Mouse (Mus musculus): ENCODE measurements at regions not wholly inside any gene's neighbourhood (a gene's known extent, or its start where the extent isn't known, plus 50 kb on each side); places are given as distances from the start of the nearest gene placed in this dataset.

DNA sequence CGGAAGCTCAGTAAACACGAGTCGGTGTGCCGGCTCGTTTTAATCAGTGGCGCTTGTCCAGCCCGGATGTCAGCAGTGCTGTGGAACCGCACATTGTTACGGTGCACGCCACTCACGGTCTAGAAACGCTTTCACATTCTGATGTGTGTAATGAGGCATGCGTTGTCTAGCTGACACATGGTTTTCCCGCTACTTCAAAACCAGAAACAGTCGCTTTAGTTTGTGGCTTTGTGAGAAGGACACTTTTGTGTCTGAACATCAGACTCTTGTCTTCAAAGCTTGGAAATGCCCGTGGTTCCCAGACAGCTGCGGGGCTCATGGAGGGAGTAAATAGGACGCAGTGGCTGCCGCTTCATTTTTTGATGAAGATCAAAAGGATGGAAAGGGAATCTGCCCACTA lies 77.0 kb upstream of the Lgr5 start:
- no peak for ATAC-seq (ENCODE audit: low read depth)
- Histone ChIP-seq H3K27me3 (ENCODE audit: control insufficient read depth, insufficient read depth, low read depth, low read length) (no peaks in the 10 kb centered on the region), H3K4me1 (replicated peaks; ENCODE audit: control insufficient read depth, insufficient read depth, low read length) (no peaks in the 10 kb centered on the region), H3K4me3 (ENCODE audit: low read length) (no peak overlapping the region), H3K9ac (ENCODE audit: low read length) (no peak overlapping the region), H3K36me3 (ENCODE audit: control insufficient read depth, insufficient read depth, low read length) (no peaks in the 10 kb centered on the region), H3K9me3 (ENCODE audit: control insufficient read depth, low read length) (no peaks in the 10 kb centered on the region), H3K4me2 (ENCODE audit: low read depth, low read length) (peak overlapping the region; percentile 22), H3K27ac (ENCODE audit: low read length) (no peak overlapping the region)
- WGBS, result 56% methylated on average over 19 of the region's 19 CpGs

DNA sequence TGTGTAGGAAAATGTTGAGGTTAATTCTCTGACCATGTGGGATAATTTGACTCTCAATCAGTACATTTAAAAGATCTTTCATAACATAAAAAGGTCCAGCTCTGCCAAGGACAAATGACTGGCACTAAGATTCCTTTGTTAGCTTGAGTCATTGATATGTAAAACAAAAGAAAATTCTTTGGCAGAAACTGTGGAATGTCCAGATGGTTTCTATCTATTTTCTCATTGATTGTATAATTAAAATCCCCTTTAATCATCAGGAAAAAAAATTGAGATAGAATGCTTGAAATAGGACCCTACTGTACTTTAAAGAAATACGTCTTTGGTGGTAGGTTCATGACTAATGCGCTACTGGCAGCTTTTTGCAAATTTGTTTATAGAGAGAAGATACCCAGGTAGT lies 89.1 kb upstream of the Lgr5 start:
- WGBS, result 84% methylated on average over 2 of the region's 2 CpGs
- ATAC-seq (ENCODE audit: low read depth), result no peak
- Histone ChIP-seq H3K36me3 (ENCODE audit: control insufficient read depth, insufficient read depth, low read length) (no peaks in the 10 kb centered on the region), H3K4me3 (ENCODE audit: low read length) (no peak overlapping the region), H3K27me3 (ENCODE audit: control insufficient read depth, insufficient read depth, low read depth, low read length) (no peaks in the 10 kb centered on the region), H3K9me3 (ENCODE audit: control insufficient read depth, low read length) (no peaks in the 10 kb centered on the region), H3K9ac (ENCODE audit: low read length) (no peak overlapping the region), H3K27ac (ENCODE audit: low read length) (no peak overlapping the region), H3K4me2 (ENCODE audit: low read depth, low read length) (no peak overlapping the region), H3K4me1 (replicated peaks; ENCODE audit: control insufficient read depth, insufficient read depth, low read length) (no peaks in the 10 kb centered on the region)

DNA sequence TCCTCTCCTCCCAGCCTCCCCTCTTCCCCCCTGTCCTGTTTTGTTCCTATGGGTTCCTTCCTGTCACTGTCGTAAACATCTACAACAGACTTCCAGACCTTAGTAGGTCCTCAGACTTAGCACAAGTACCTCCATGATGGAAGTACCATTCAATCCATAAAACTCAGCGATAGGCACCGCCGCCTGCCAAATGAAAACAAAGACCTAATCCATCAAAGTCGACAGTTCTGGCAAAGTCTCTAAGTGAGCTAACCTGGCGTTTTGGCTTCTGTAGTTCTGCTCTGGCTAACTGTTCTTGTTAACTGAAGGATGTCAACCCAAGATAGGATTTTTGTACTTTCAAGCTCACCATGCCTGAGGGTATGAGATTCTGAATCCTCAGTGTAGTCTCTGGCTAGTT lies 93.5 kb upstream of the Lgr5 start:
- WGBS, result 32% methylated on average over 6 of the region's 6 CpGs
- Histone ChIP-seq H3K9ac (ENCODE audit: low read length) (no peak overlapping the region), H3K27me3 (ENCODE audit: control insufficient read depth, insufficient read depth, low read depth, low read length) (no peaks in the 10 kb centered on the region), H3K36me3 (ENCODE audit: control insufficient read depth, insufficient read depth, low read length) (no peaks in the 10 kb centered on the region), H3K4me3 (ENCODE audit: low read length) (no peak overlapping the region), H3K4me1 (replicated peaks; ENCODE audit: control insufficient read depth, insufficient read depth, low read length) (no peaks in the 10 kb centered on the region), H3K4me2 (ENCODE audit: low read depth, low read length) (no peak overlapping the region), H3K9me3 (ENCODE audit: control insufficient read depth, low read length) (no peaks in the 10 kb centered on the region), H3K27ac (ENCODE audit: low read length) (no peak overlapping the region)
- no peak for ATAC-seq (ENCODE audit: low read depth)

DNA sequence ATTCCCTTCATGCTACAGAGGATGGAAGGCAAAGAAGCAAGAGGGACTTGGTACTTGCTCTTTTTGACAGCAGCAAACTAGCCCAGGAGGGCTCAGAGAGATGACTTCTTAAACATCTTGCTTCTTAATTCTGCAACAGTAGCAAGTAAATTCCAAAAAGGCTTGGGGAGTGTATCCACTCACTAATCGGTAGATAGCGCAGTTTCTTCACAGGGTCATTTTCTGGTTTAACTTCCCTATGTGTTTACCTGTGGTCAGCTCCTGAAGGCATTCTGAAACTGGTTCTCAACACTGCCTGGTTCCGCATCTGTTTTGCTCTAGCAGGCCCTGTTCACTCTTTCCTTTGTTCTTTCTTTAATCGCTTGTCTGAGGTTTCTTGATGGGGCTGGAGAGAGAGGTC lies 104.4 kb upstream of the Lgr5 start:
- H3K27me3 ChIP-seq (ENCODE audit: control insufficient read depth, insufficient read depth, low read depth, low read length), result no peaks in the 10 kb centered on the region
- H3K4me3 ChIP-seq (ENCODE audit: low read length), result no peak overlapping the region
- no peak overlapping the region for H3K9ac ChIP-seq (ENCODE audit: low read length)
- no peak overlapping the region for H3K27ac ChIP-seq (ENCODE audit: low read length)
- H3K4me2 ChIP-seq (ENCODE audit: low read depth, low read length), result no peak overlapping the region
- ATAC-seq (ENCODE audit: low read depth), result no peak
- no peaks in the 10 kb centered on the region for H3K36me3 ChIP-seq (ENCODE audit: control insufficient read depth, insufficient read depth, low read length)
- WGBS, result 90% methylated on average over 4 of the region's 4 CpGs
- no peaks in the 10 kb centered on the region for H3K9me3 ChIP-seq (ENCODE audit: control insufficient read depth, low read length)
- H3K4me1 ChIP-seq (replicated peaks; ENCODE audit: control insufficient read depth, insufficient read depth, low read length), result no peaks in the 10 kb centered on the region

DNA sequence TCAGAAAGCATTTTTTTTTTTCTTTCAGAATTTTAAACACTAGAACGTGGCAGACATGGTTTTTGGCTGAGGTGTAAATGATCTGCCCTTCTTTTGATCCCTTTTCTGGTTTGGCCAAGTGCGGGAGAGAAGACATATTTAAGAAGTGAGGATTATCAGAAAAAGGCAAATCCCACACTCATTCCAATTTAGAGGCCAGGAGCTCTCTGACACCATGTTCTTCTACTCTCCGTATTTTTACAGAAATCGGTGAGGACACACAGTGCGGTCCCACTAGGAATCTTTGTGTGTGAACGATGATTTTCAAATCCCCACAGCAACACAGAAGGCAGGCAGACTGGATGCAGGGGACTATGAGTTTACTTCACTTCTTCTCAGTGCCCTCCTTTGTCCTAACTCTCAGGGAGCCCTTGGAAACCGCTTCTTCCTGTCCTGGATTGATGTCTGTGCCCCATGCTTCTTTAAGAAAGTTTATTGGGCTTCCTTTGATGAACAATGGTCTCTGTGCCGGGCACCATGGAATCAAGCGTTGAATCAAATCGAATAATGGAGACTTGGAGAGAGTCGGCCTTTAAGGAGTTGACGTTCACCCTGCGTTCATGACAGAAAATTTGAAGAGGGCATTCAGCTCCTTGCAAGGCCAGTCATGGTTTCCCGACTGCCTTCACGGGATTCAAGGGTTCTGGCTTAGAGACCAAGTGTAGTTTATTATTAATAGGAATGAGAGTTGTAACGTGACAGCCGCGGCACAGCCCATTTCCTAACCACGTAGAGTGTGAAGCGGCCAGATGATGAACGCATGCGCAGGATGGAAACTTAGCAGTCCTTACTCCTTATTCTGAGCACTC lies 106.6 kb upstream of the Lgr5 start:
- H3K9ac ChIP-seq (ENCODE audit: low read length), result no peak overlapping the region
- H3K4me3 ChIP-seq (ENCODE audit: low read length), result no peak overlapping the region
- no peaks in the 10 kb centered on the region for H3K4me1 ChIP-seq (replicated peaks; ENCODE audit: control insufficient read depth, insufficient read depth, low read length)
- H3K27me3 ChIP-seq (ENCODE audit: control insufficient read depth, insufficient read depth, low read depth, low read length), result no peaks in the 10 kb centered on the region
- WGBS, result 81% methylated on average over 22 of the region's 22 CpGs
- H3K9me3 ChIP-seq (ENCODE audit: control insufficient read depth, low read length), result no peaks in the 10 kb centered on the region
- H3K27ac ChIP-seq (ENCODE audit: low read length), result no peak overlapping the region
- no peak for ATAC-seq (ENCODE audit: low read depth)
- no peak overlapping the region for H3K4me2 ChIP-seq (ENCODE audit: low read depth, low read length)
- no peaks in the 10 kb centered on the region for H3K36me3 ChIP-seq (ENCODE audit: control insufficient read depth, insufficient read depth, low read length)

DNA sequence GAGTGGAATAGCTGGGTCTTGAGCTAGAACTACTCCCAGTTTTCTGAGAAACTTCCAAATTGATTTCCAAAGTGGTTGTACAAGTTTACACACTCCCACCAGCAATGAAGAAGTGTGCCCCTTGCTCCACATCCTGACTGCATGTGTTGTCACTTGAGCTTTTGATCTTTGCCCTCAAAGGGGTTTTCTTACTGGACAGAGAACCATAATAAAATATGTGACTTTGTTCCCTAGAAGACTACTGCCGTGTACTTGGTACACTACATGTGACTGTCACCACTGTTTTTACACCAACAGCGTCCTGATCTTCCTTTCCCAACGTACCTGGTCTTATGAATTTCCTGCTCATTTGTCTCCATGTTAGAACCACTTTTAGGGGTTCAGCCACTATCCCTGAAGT lies 114.3 kb upstream of the Tspan8 start:
- ATAC-seq (ENCODE audit: low read depth), result no peak
- no peaks in the 10 kb centered on the region for H3K27me3 ChIP-seq (ENCODE audit: control insufficient read depth, insufficient read depth, low read depth, low read length)
- no peak overlapping the region for H3K27ac ChIP-seq (ENCODE audit: low read length)
- no peaks in the 10 kb centered on the region for H3K4me1 ChIP-seq (replicated peaks; ENCODE audit: control insufficient read depth, insufficient read depth, low read length)
- no peak overlapping the region for H3K4me2 ChIP-seq (ENCODE audit: low read depth, low read length)
- no peak overlapping the region for H3K4me3 ChIP-seq (ENCODE audit: low read length)
- no peaks in the 10 kb centered on the region for H3K36me3 ChIP-seq (ENCODE audit: control insufficient read depth, insufficient read depth, low read length)
- WGBS, result 75% methylated on average over 3 of the region's 3 CpGs
- no peak overlapping the region for H3K9ac ChIP-seq (ENCODE audit: low read length)
- H3K9me3 ChIP-seq (ENCODE audit: control insufficient read depth, low read length), result no peaks in the 10 kb centered on the region

DNA sequence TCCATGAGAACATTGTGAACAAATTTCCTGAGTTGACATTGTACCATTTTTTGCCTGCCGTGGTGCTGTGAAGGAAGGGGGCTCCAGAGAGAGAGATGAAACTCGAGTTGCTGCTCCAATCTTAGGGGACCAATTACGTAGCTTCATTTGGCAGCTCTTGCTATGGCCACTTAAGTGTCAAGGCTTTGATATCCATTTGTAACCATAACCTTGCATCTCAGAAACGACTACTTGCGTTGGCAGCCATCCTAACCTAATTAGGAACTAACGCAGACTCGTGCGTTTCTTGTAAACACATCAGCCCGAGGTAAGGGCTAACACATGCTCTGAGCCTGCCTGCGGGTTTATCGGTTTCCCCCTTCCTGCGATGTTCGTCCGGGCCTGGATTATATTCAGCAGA lies 108.0 kb upstream of the Tspan8 start:
- ATAC-seq (ENCODE audit: low read depth), result no peak
- H3K9me3 ChIP-seq (ENCODE audit: control insufficient read depth, low read length), result no peaks in the 10 kb centered on the region
- no peak overlapping the region for H3K27ac ChIP-seq (ENCODE audit: low read length)
- H3K4me3 ChIP-seq (ENCODE audit: low read length), result no peak overlapping the region; the same call in 1 of the 2 replicates
- H3K4me1 ChIP-seq (replicated peaks; ENCODE audit: control insufficient read depth, insufficient read depth, low read length), result no peaks in the 10 kb centered on the region
- H3K9ac ChIP-seq (ENCODE audit: low read length), result no peak overlapping the region
- no peaks in the 10 kb centered on the region for H3K27me3 ChIP-seq (ENCODE audit: control insufficient read depth, insufficient read depth, low read depth, low read length)
- peak overlapping the region; percentile 32 for H3K4me2 ChIP-seq (ENCODE audit: low read depth, low read length)
- 31% methylated on average over 14 of the region's 14 CpGs for WGBS
- H3K36me3 ChIP-seq (ENCODE audit: control insufficient read depth, insufficient read depth, low read length), result no peaks in the 10 kb centered on the region

DNA sequence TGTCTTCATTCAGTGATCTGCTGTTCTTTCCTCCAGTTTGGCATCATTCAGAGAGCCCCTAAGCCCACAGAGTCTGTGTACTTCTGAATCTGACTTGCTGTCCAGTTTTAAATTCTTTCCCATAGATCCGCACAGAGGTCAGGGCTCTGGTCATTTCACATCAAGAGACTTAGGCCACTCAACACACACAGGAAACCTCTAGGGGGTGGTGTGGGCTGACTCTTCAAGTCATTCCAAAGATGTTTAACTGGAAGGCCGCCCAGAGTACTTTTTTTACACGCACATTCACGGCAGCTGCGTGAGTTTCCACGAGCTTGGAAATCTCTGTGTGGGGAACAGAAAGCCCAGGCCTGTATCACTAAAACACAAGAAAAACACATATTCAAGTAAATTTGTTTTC lies 102.7 kb upstream of the Tspan8 start:
- H3K4me1 ChIP-seq (replicated peaks; ENCODE audit: control insufficient read depth, insufficient read depth, low read length), result no peaks in the 10 kb centered on the region
- no peak overlapping the region for H3K4me2 ChIP-seq (ENCODE audit: low read depth, low read length)
- no peaks in the 10 kb centered on the region for H3K9me3 ChIP-seq (ENCODE audit: control insufficient read depth, low read length)
- H3K4me3 ChIP-seq (ENCODE audit: low read length), result no peak overlapping the region
- 25% methylated on average over 6 of the region's 6 CpGs for WGBS
- H3K9ac ChIP-seq (ENCODE audit: low read length), result no peak overlapping the region
- no peaks in the 10 kb centered on the region for H3K27me3 ChIP-seq (ENCODE audit: control insufficient read depth, insufficient read depth, low read depth, low read length)
- no peak for ATAC-seq (ENCODE audit: low read depth)
- H3K36me3 ChIP-seq (ENCODE audit: control insufficient read depth, insufficient read depth, low read length), result no peaks in the 10 kb centered on the region
- H3K27ac ChIP-seq (ENCODE audit: low read length), result no peak overlapping the region

DNA sequence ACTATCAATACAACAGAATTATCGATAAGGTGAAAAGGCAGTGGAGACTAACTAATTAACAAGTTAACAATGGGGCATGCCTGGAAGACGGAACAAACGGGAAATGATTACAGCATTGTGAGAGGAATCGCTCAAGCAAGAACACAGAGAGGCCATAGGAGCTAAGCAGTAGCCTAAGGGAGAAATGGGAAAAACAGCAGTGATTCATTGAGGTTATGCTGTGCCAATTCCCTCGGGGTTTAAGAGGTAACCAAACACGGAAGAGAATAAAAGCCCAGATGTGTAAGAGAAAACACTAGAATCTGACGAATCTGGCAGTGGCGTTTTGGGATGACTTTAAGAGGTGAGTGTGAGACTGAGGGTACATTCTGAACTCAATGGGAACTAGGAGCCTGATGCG lies 100.5 kb upstream of the Tspan8 start:
- H3K4me1 ChIP-seq (replicated peaks; ENCODE audit: control insufficient read depth, insufficient read depth, low read length), result no peaks in the 10 kb centered on the region
- H3K27me3 ChIP-seq (ENCODE audit: control insufficient read depth, insufficient read depth, low read depth, low read length), result no peaks in the 10 kb centered on the region
- ATAC-seq (ENCODE audit: low read depth), result no peak
- no peaks in the 10 kb centered on the region for H3K36me3 ChIP-seq (ENCODE audit: control insufficient read depth, insufficient read depth, low read length)
- no peak overlapping the region for H3K4me3 ChIP-seq (ENCODE audit: low read length)
- H3K27ac ChIP-seq (ENCODE audit: low read length), result no peak overlapping the region
- WGBS, result 66% methylated on average over 9 of the region's 9 CpGs
- no peak overlapping the region for H3K4me2 ChIP-seq (ENCODE audit: low read depth, low read length)
- no peaks in the 10 kb centered on the region for H3K9me3 ChIP-seq (ENCODE audit: control insufficient read depth, low read length)
- H3K9ac ChIP-seq (ENCODE audit: low read length), result no peak overlapping the region

DNA sequence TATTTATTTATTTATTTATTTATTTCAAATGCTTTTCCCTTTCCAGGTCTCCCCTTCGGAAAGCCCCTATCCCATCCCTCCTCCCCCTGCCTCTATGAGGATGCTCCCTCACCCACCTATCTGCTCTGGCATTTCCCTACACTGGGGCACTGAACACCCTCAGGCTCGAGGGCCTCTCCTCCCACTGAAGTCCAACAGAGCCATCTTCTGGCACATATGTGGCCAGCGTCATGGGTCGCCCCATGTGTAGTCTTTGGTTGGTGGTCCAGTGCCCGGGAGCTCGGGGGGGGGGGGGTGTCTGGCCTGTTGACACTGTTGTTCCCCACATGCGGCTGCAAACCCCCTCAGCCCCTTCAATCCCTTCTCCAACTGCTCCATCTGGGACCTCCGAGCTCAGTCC lies 99.6 kb upstream of the Tspan8 start:
- Histone ChIP-seq H3K9me3 (ENCODE audit: control insufficient read depth, low read length) (no peaks in the 10 kb centered on the region), H3K27ac (ENCODE audit: low read length) (no peak overlapping the region), H3K9ac (ENCODE audit: low read length) (no peak overlapping the region), H3K27me3 (ENCODE audit: control insufficient read depth, insufficient read depth, low read depth, low read length) (no peaks in the 10 kb centered on the region), H3K4me3 (ENCODE audit: low read length) (no peak overlapping the region), H3K4me1 (replicated peaks; ENCODE audit: control insufficient read depth, insufficient read depth, low read length) (no peaks in the 10 kb centered on the region), H3K36me3 (ENCODE audit: control insufficient read depth, insufficient read depth, low read length) (no peaks in the 10 kb centered on the region), H3K4me2 (ENCODE audit: low read depth, low read length) (no peak overlapping the region)
- ATAC-seq (ENCODE audit: low read depth), result no peak
- 89% methylated on average over 8 of the region's 8 CpGs for WGBS

Data from lung, embryonic 16.5 days (tissue).